Mouse (Mus musculus) stomach, embryonic 16.5 days (tissue): ENCODE results near the gene Ppp1r9b. TPM values are rescaled to one million over a fixed set of nuclear protein-coding genes. Genes with fewer than 3 reads are reported as not detected.
A peak's percentile ranks its signal among the peaks of the same experiment; 100 is the strongest.

Experiments used
- ATAC-seq: fragments of 200-750 bp; cut with Nextera tagmentation; 2 replicates; pipeline ENCODE4 v1.8.0; 2017; ENCODE audit warnings: moderate number of reproducible peaks, moderate TSS enrichment; ENCODE audit not compliant: insufficient read depth, low FRiP score
- H3K27ac ChIP-seq: fragments of 300-500 bp; sonication (generic); 2 replicates; pipeline ENCODE4 v1.5.1; 2014; ENCODE audit warnings: low read length
- H3K27me3 ChIP-seq: fragments of 300-500 bp; sonication (generic); 2 replicates; pipeline ENCODE4 v1.6.1; 2014; ENCODE audit warnings: low read length, control low read depth, mixed read lengths; ENCODE audit not compliant: control insufficient read depth, insufficient read depth
- H3K36me3 ChIP-seq: fragments of 300-500 bp; sonication (generic); 2 replicates; pipeline ENCODE4 v1.6.1; 2014; ENCODE audit warnings: low read length; ENCODE audit not compliant: control insufficient read depth, insufficient read depth
- H3K4me1 ChIP-seq: fragments of 300-500 bp; sonication (generic); 2 replicates; pipeline ENCODE4 v1.6.1; 2014; ENCODE audit warnings: low read length, control low read depth, mixed read lengths; ENCODE audit not compliant: control insufficient read depth, insufficient read depth
- H3K4me2 ChIP-seq: fragments of 300-500 bp; sonication (generic); 2 replicates; pipeline ENCODE4 v1.6.1; 2014; ENCODE audit warnings: low read depth, low read length, mixed read lengths
- H3K4me3 ChIP-seq: fragments of 300-500 bp; sonication (generic); replicated peaks from 2 replicates; pipeline ENCODE4 v1.5.1; 2014; ENCODE audit warnings: mild to moderate bottlenecking, low read length
- H3K9ac ChIP-seq: fragments of 300-500 bp; sonication (generic); 2 replicates; pipeline ENCODE4 v1.6.1; 2014; ENCODE audit warnings: low read length
- H3K9me3 ChIP-seq: fragments of 300-500 bp; sonication (generic); replicated peaks from 2 replicates; pipeline ENCODE4 v1.6.1; 2016; ENCODE audit warnings: low read length, control low read depth; ENCODE audit not compliant: control insufficient read depth
- WGBS: fragments of 180-500 bp; shearing (Covaris S2); extraction: QIAGEN DNeasy Blood & Tissue Kit; methylation state at CpG from one replicate; pipeline ENCODE4 v1.1.7; 2014; 5-methylcytosine and 5-hydroxymethylcytosine counted together
- polyA plus RNA-seq: library from polyadenylated mRNA; unstranded; fragments of >200 nt; fragmentation: Nextera tagmentation; extraction: Ambion mirVana; gene quantifications from 2 replicates; pipeline ENCODE4 v1.2.1, GENCODE M21; 2015

Ppp1r9b gene
- polyA plus RNA-seq, 1 experiment from 2014 or later, result 8.0 TPM

DNA sequence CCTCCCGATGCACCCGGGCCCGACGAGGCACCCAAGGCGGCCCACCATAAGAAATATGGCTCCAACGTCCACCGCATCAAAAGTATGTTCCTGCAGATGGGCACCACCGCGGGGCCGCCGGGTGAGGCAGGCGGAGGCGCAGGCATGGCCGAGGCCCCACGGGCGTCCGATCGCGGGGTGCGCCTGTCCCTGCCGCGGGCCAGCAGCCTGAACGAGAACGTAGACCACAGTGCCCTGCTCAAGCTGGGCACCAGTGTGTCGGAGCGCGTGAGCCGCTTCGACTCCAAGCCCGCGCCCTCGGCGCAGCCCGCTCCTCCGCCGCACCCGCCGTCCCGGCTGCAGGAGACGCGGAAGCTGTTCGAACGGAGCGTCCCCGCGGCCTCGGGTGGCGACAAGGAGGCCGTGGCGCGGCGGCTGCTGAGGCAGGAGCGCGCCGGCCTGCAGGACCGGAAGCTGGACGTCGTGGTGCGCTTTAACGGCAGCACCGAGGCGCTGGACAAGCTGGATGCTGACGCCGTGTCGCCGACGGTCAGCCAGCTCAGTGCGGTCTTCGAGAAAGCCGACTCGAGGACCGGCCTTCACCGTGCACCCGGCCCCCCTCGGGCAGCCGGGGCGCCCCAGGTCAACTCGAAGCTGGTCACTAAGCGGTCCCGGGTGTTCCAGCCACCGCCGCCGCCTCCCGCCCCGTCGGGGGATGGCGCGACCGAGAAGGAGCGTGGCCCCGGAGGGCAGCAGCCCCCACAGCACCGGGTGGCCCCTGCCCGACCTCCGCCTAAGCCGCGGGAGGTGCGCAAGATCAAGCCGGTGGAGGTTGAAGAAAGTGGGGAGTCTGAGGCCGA lies 1.0 kb downstream of the Ppp1r9b start:
- Histone ChIP-seq H3K9me3 (no peaks in the 10 kb centered on the region), H3K36me3 (no peaks in the 10 kb centered on the region; the same call in 1 of the 2 replicates), H3K9ac (peak overlapping the region; percentile 95), H3K4me1 (peaks cover 66% of the 10 kb centered on the region), H3K4me2 (peak overlapping the region; percentile 97), H3K27me3 (no peaks in the 10 kb centered on the region), H3K4me3 (peak overlapping the region; percentile 85), H3K27ac (peak overlapping the region; percentile 97)
- under 1% methylated on average over 95 of the region's 99 CpGs for WGBS
- no peak for ATAC-seq

DNA sequence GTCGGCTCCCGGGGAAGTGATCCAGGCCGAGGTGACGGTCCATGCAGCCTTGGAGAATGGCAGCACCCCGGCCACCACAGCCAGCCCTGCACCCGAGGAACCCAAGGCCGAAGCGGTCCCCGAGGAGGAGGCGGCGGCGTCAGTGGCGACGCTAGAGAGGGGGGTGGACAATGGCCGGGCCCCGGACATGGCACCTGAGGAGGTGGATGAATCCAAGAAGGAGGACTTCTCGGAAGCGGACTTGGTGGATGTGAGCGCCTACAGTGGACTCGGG lies 1.6 kb downstream of the Ppp1r9b start:
- peaks cover 61% of the 10 kb centered on the region for H3K4me1 ChIP-seq
- ATAC-seq, result no peak

DNA sequence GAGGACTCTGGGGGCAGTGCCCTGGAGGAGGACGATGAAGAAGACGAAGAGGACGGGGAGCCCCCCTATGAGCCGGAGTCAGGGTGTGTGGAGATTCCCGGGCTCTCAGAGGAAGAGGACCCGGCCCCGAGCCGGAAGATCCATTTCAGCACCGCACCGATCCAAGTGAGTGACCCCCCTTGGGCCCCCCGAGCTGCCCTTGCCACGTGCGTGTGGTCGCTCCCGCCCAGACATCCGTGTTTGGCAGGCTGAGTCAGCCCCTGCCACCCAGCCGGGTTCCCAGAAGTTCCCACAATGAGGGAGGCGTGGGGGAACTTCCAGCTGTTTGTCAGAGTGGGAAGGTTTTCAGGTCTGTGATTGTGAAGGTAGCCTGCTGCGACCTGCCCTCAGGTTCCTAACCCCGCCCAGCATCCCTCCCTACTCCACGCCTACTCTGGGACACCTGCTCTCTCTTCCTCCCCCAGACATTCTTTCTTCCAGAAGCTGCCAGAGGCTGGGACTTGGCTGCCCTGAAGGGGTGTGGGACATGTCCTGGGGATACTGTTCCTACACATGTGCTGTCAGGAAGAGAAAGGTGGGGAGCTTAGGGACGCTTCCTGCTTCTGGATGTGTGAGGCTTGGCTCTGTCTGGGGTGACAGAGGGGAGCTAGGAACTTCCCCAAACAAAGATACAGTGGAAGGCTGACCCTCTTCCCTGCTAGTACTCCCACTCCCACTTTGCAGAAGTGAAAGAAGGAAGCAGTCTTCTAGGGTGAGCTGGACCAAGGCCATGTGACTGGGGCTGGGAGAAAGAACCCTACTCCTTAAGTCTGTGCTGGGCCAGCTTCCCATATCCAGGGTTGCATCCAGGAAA lies 2.1 kb downstream of the Ppp1r9b start:
- H3K9ac ChIP-seq, result peak overlapping the region; percentile 95
- H3K36me3 ChIP-seq, result peaks cover 4% of the 10 kb centered on the region; the same call in 1 of the 2 replicates
- H3K27me3 ChIP-seq, result no peaks in the 10 kb centered on the region
- WGBS, result 2% methylated on average over 22 of the region's 22 CpGs
- ATAC-seq, result peak; percentile 35; the same call in 1 of the 2 replicates
- peak overlapping the region; percentile 97 for H3K27ac ChIP-seq
- H3K9me3 ChIP-seq, result no peaks in the 10 kb centered on the region
- H3K4me2 ChIP-seq, result peak overlapping the region; percentile 97
- H3K4me3 ChIP-seq, result peak overlapping the region; percentile 85
- H3K4me1 ChIP-seq, result peaks cover 57% of the 10 kb centered on the region

More for the DNA sequence above, 1.6 kb downstream of the Ppp1r9b start:
- H3K9me3 ChIP-seq, result no peaks in the 10 kb centered on the region
- no peaks in the 10 kb centered on the region for H3K27me3 ChIP-seq
- WGBS, result under 1% methylated on average over 20 of the region's 20 CpGs
- H3K9ac ChIP-seq, result peak overlapping the region; percentile 95
- H3K4me2 ChIP-seq, result peak overlapping the region; percentile 97
- peaks cover 2% of the 10 kb centered on the region; the same call in 1 of the 2 replicates for H3K36me3 ChIP-seq
- peak overlapping the region; percentile 97 for H3K27ac ChIP-seq
- peak overlapping the region; percentile 85 for H3K4me3 ChIP-seq

DNA sequence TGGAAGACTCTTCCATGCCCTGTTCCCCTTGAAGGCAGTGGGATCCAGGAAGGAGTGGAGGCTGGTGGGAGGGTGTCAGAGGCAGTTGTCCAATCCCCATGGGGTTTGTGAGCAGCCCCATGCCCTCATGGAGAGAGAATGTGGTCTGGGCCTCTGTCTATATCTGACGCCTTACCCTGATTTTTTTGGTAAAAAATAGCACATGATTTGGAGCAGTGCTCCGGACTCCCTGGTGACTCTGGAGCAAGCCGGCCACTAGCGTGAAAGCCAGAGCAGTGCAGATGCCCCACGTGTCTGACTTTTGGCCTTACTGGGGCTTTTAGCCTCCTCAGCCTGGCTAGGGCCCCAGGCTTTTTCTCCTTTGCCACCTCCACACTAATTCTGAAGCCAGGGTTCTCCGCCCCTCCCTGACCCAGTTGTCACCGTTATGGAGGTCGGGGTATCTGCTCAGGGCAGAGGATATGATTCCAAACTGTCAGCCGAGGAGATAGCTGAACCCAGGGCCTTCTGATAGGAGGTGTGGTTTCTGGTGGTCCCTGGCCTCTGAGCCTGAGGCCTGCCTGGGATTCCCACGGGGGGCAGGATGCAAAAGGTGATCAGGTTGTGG lies 3.5 kb downstream of the Ppp1r9b start:
- peaks cover 4% of the 10 kb centered on the region; the same call in 1 of the 2 replicates for H3K36me3 ChIP-seq
- 43% methylated on average over 10 of the region's 10 CpGs for WGBS
- no peaks in the 10 kb centered on the region for H3K27me3 ChIP-seq
- H3K27ac ChIP-seq, result 0 out of 2 replicates have a peak overlapping the region, but pooled peaks have one; percentile 8
- peaks cover 48% of the 10 kb centered on the region for H3K4me1 ChIP-seq
- peak overlapping the region; percentile 95 for H3K9ac ChIP-seq
- H3K4me3 ChIP-seq, result peak overlapping the region; percentile 85
- H3K4me2 ChIP-seq, result peak overlapping the region; percentile 97
- ATAC-seq, result no peak
- H3K9me3 ChIP-seq, result no peaks in the 10 kb centered on the region

DNA sequence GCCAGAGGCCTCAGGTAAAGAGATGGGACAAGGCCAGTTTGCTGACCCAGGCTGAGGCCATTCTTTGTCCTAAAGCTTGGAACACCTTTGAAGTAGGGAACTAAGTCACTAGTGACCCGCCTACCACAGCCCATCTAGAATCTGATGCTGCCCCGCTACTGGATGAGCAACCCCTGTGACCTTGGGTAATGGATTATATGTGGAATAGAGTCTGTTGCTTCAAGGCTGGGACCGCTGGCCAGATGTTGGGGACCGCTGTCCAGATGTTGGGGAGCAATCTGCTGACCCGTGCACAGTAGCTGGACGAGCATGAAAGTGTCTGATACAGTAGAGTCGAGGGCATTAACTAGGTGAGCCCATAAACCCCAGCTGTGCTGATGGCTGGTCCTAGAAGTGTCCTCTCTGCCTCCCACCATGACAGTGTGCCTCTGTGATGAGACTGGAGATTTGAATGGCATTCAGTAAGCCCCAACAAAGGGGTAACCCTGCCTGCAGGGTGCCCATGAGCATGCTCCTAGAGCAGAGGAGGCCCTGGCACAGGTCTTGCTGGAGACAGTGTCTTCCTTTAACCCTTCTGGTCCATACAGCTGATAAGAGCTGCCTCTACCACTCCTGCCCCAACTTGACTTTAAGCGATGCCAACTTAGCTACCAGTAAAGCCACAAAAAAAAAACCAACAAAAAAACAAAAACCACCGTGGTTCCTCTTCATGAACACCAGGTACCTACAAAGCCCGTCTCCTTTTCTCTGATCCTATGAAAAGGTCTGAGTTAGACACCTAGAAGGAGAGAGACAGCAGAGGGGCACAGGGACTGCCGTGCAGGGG lies 4.3 kb downstream of the Ppp1r9b start:
- Histone ChIP-seq H3K4me1 (peaks cover 44% of the 10 kb centered on the region), H3K27me3 (no peaks in the 10 kb centered on the region), H3K9ac (peak overlapping the region; percentile 95), H3K4me3 (peak overlapping the region; percentile 85), H3K4me2 (peak overlapping the region; percentile 97), H3K36me3 (peaks cover 7% of the 10 kb centered on the region; the same call in 1 of the 2 replicates), H3K27ac (no peak overlapping the region), H3K9me3 (no peaks in the 10 kb centered on the region)
- no peak for ATAC-seq
- WGBS, result 78% methylated on average over 11 of the region's 11 CpGs

DNA sequence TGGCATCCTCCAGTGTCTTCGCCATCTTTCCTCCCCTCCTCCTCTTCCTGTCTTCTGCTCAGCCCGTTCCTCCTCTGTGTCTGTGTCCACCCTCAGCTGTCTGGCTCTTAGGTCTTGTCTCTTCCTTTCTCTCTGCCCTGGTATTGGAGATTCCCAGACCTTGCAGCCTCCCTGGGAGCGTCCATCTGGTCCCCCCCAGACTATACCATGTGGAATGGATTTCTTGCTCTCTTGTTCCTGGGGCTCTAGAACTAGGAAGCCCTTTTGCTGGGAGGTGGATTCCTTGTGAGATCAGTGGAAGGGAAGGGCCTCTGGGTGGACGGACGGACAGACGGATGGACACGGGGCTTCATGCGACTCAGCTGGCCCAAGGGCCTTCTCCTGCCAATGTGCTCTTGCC lies 5.3 kb downstream of the Ppp1r9b start:
- H3K4me2 ChIP-seq, result no peak overlapping the region
- no peak overlapping the region for H3K27ac ChIP-seq
- H3K4me3 ChIP-seq, result no peak overlapping the region
- H3K4me1 ChIP-seq, result peaks cover 48% of the 10 kb centered on the region
- WGBS, result 77% methylated on average over 8 of the region's 8 CpGs
- peak overlapping the region; percentile 8; the same call in 1 of the 2 replicates for H3K9ac ChIP-seq
- ATAC-seq, result no peak
- no peaks in the 10 kb centered on the region for H3K27me3 ChIP-seq
- no peaks in the 10 kb centered on the region for H3K9me3 ChIP-seq
- peaks cover 7% of the 10 kb centered on the region; the same call in 1 of the 2 replicates for H3K36me3 ChIP-seq

DNA sequence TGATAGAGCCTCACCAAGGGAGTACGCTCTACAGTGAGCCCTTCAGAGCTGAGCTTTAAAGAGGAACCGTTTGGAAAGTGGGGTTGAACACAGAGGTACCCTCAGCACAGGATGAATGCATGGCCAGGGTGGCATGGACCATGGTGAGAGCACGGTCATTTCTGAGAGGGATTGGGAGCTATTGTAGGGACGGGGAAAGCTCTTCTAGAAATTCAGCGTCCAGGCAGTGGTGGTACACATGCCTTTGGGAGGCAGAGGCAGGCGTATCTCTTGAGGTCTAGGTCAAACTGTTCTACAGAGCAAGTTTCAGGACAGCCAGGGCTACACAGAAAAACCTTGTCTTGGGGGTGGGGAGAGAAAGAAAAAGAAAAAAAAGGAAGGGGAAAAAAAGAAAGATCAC lies 6.1 kb downstream of the Ppp1r9b start:
- Histone ChIP-seq H3K4me2 (no peak overlapping the region), H3K36me3 (peaks cover 10% of the 10 kb centered on the region), H3K9ac (no peak overlapping the region), H3K27ac (no peak overlapping the region), H3K27me3 (no peaks in the 10 kb centered on the region), H3K4me3 (no peak overlapping the region), H3K9me3 (no peaks in the 10 kb centered on the region), H3K4me1 (peaks cover 48% of the 10 kb centered on the region)
- 91% methylated on average over 6 of the region's 6 CpGs for WGBS
- no peak for ATAC-seq

DNA sequence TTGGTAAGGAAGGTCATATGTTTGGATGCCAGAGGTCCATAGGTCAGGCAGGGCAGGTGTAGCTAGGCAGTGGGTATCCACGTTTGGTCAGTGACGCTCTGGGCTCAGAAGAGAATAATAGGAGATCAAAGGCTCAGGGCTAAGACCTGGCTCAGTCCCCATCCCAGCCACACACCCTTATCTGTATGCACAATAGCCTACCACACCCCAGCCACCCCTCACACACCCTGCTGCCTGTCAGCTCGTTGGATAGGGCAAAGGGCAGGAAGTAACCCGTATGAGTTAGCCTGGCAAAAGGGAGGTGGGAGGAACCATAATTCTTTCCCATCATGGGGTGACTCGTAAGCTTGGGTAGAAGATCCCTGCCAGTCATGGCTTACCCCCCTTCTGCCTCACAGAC lies 6.8 kb downstream of the Ppp1r9b start:
- Histone ChIP-seq H3K27ac (no peak overlapping the region), H3K9ac (no peak overlapping the region), H3K4me2 (no peak overlapping the region), H3K4me1 (peaks cover 45% of the 10 kb centered on the region), H3K9me3 (no peaks in the 10 kb centered on the region), H3K4me3 (no peak overlapping the region), H3K36me3 (peaks cover 14% of the 10 kb centered on the region), H3K27me3 (no peaks in the 10 kb centered on the region)
- WGBS, result 43% methylated on average over 5 of the region's 5 CpGs
- peak; percentile 42 for ATAC-seq
